Mouse (Mus musculus): ENCODE data around the gene Tfb2m. TPM values are rescaled to one million over a fixed set of nuclear protein-coding genes. Genes with fewer than 3 reads are reported as not detected.

The Tfb2m gene
- polyA plus RNA-seq, 1 experiment from 2014 or later = 26.7 TPM

- WGBS = 48% methylated on average over 7 of the region's 7 CpGs
- no peaks in the 10 kb centered on the region for H3K36me3 ChIP-seq (ENCODE audit: control insufficient read depth, insufficient read depth, low read length)
- no peaks in the 10 kb centered on the region for H3K27me3 ChIP-seq (replicated peaks; ENCODE audit: control insufficient read depth, insufficient read depth, low read length)
- H3K4me1 ChIP-seq (ENCODE audit: control insufficient read depth, insufficient read depth, low read length) = peaks cover 8% of the 10 kb centered on the region; the same call in 1 of the 2 replicates
- no peak overlapping the region for H3K9ac ChIP-seq (ENCODE audit: low read depth, low read length)
- H3K4me3 ChIP-seq (ENCODE audit: low read depth, low read length) = no peak overlapping the region
- DNase-seq (ENCODE audit: low spot score) = no peak
- no peak overlapping the region for H3K27ac ChIP-seq (replicated peaks; ENCODE audit: low read depth, low read length)
- H3K9me3 ChIP-seq (ENCODE audit: control insufficient read depth, low read length) = no peaks in the 10 kb centered on the region
- peak; percentile 60; the same call in 1 of the 2 replicates for ATAC-seq (ENCODE audit: low read depth)
- no peak overlapping the region for H3K4me2 ChIP-seq (ENCODE audit: low read depth, low read length)
These were observed 6.7 kb upstream of the Tfb2m start for GRCm38 (mm10) chr1:179552751-179553150.

GRCm38 (mm10) chr1:179551921-179552320, 5.9 kb upstream of the Tfb2m start:
- H3K4me2 ChIP-seq (ENCODE audit: low read depth, low read length) = no peak overlapping the region
- peaks cover 14% of the 10 kb centered on the region for H3K4me1 ChIP-seq (ENCODE audit: control insufficient read depth, insufficient read depth, low read length)
- H3K27me3 ChIP-seq (replicated peaks; ENCODE audit: control insufficient read depth, insufficient read depth, low read length) = no peaks in the 10 kb centered on the region
- H3K4me3 ChIP-seq (ENCODE audit: low read depth, low read length) = no peak overlapping the region
- no peaks in the 10 kb centered on the region for H3K36me3 ChIP-seq (ENCODE audit: control insufficient read depth, insufficient read depth, low read length)
- no peaks in the 10 kb centered on the region for H3K9me3 ChIP-seq (ENCODE audit: control insufficient read depth, low read length)
- ATAC-seq (ENCODE audit: low read depth) (no peak), DNase-seq (ENCODE audit: low spot score) (no peak)
- 81% methylated on average over 4 of the region's 4 CpGs for WGBS
- H3K9ac ChIP-seq (ENCODE audit: low read depth, low read length) = no peak overlapping the region
- H3K27ac ChIP-seq (replicated peaks; ENCODE audit: low read depth, low read length) = no peak overlapping the region

GRCm38 (mm10) chr1:179551336-179551735, 5.3 kb upstream of the Tfb2m start:
- Histone ChIP-seq H3K4me2 (ENCODE audit: low read depth, low read length) (no peak overlapping the region), H3K27me3 (replicated peaks; ENCODE audit: control insufficient read depth, insufficient read depth, low read length) (no peaks in the 10 kb centered on the region), H3K36me3 (ENCODE audit: control insufficient read depth, insufficient read depth, low read length) (no peaks in the 10 kb centered on the region), H3K9me3 (ENCODE audit: control insufficient read depth, low read length) (no peaks in the 10 kb centered on the region), H3K9ac (ENCODE audit: low read depth, low read length) (no peak overlapping the region), H3K27ac (replicated peaks; ENCODE audit: low read depth, low read length) (no peak overlapping the region), H3K4me3 (ENCODE audit: low read depth, low read length) (no peak overlapping the region), H3K4me1 (ENCODE audit: control insufficient read depth, insufficient read depth, low read length) (peaks cover 14% of the 10 kb centered on the region)
- ATAC-seq (ENCODE audit: low read depth) = no peak
- DNase-seq (ENCODE audit: low spot score) = no peak
- 79% methylated on average over 3 of the region's 3 CpGs for WGBS

- Histone ChIP-seq H3K9ac (ENCODE audit: low read depth, low read length) (no peak overlapping the region), H3K36me3 (ENCODE audit: control insufficient read depth, insufficient read depth, low read length) (no peaks in the 10 kb centered on the region), H3K27ac (replicated peaks; ENCODE audit: low read depth, low read length) (no peak overlapping the region), H3K4me3 (ENCODE audit: low read depth, low read length) (no peak overlapping the region), H3K9me3 (ENCODE audit: control insufficient read depth, low read length) (no peaks in the 10 kb centered on the region), H3K4me1 (ENCODE audit: control insufficient read depth, insufficient read depth, low read length) (peaks cover 19% of the 10 kb centered on the region), H3K4me2 (ENCODE audit: low read depth, low read length) (no peak overlapping the region), H3K27me3 (replicated peaks; ENCODE audit: control insufficient read depth, insufficient read depth, low read length) (no peaks in the 10 kb centered on the region)
- ATAC-seq (ENCODE audit: low read depth) (no peak), DNase-seq (ENCODE audit: low spot score) (no peak)
- 89% methylated on average over 5 of the region's 5 CpGs for WGBS
These were observed 3.1 kb upstream of the Tfb2m start for GRCm38 (mm10) chr1:179548996-179549752.

- DNase-seq (ENCODE audit: low spot score) (no peak), ATAC-seq (ENCODE audit: low read depth) (no peak)
- Histone ChIP-seq H3K4me3 (ENCODE audit: low read depth, low read length) (no peak overlapping the region), H3K27me3 (replicated peaks; ENCODE audit: control insufficient read depth, insufficient read depth, low read length) (no peaks in the 10 kb centered on the region), H3K9me3 (ENCODE audit: control insufficient read depth, low read length) (no peaks in the 10 kb centered on the region), H3K36me3 (ENCODE audit: control insufficient read depth, insufficient read depth, low read length) (0 out of 2 replicates have a peak, but pooled peaks cover 3% of the 10 kb centered on the region), H3K4me1 (ENCODE audit: control insufficient read depth, insufficient read depth, low read length) (peaks cover 19% of the 10 kb centered on the region), H3K27ac (replicated peaks; ENCODE audit: low read depth, low read length) (no peak overlapping the region), H3K9ac (ENCODE audit: low read depth, low read length) (peak overlapping the region; percentile 27; the same call in 1 of the 2 replicates), H3K4me2 (ENCODE audit: low read depth, low read length) (peak overlapping the region; percentile 83)
- WGBS = 61% methylated on average over 11 of the region's 11 CpGs
These were observed 2.2 kb upstream of the Tfb2m start for GRCm38 (mm10) chr1:179548220-179548619.

- Histone ChIP-seq H3K4me1 (ENCODE audit: control insufficient read depth, insufficient read depth, low read length) (peaks cover 19% of the 10 kb centered on the region), H3K9me3 (ENCODE audit: control insufficient read depth, low read length) (no peaks in the 10 kb centered on the region), H3K27ac (replicated peaks; ENCODE audit: low read depth, low read length) (peak overlapping the region; percentile 92), H3K36me3 (ENCODE audit: control insufficient read depth, insufficient read depth, low read length) (0 out of 2 replicates have a peak, but pooled peaks cover 4% of the 10 kb centered on the region), H3K4me2 (ENCODE audit: low read depth, low read length) (peak overlapping the region; percentile 83), H3K27me3 (replicated peaks; ENCODE audit: control insufficient read depth, insufficient read depth, low read length) (no peaks in the 10 kb centered on the region), H3K9ac (ENCODE audit: low read depth, low read length) (peak overlapping the region; percentile 82), H3K4me3 (ENCODE audit: low read depth, low read length) (peak overlapping the region; percentile 62)
- DNase-seq (ENCODE audit: low spot score) (peak; percentile 50), ATAC-seq (ENCODE audit: low read depth) (no peak)
- WGBS = 10% methylated on average over 5 of the region's 5 CpGs
These were observed 1.1 kb upstream of the Tfb2m start for GRCm38 (mm10) chr1:179547176-179547575.

GRCm38 (mm10) chr1:179546551-179546917, 467 bp upstream of the Tfb2m start:
- peak overlapping the region; percentile 62 for H3K4me3 ChIP-seq (ENCODE audit: low read depth, low read length)
- 0 out of 2 replicates have a peak, but pooled peaks cover 4% of the 10 kb centered on the region for H3K36me3 ChIP-seq (ENCODE audit: control insufficient read depth, insufficient read depth, low read length)
- H3K27ac ChIP-seq (replicated peaks; ENCODE audit: low read depth, low read length) = peak overlapping the region; percentile 92
- 1% methylated on average over 16 of the region's 44 CpGs for WGBS
- H3K4me1 ChIP-seq (ENCODE audit: control insufficient read depth, insufficient read depth, low read length) = peaks cover 19% of the 10 kb centered on the region
- H3K9me3 ChIP-seq (ENCODE audit: control insufficient read depth, low read length) = no peaks in the 10 kb centered on the region
- H3K27me3 ChIP-seq (replicated peaks; ENCODE audit: control insufficient read depth, insufficient read depth, low read length) = no peaks in the 10 kb centered on the region
- peak overlapping the region; percentile 83 for H3K4me2 ChIP-seq (ENCODE audit: low read depth, low read length)
- peak; percentile 87 for ATAC-seq (ENCODE audit: low read depth)
- peak overlapping the region; percentile 82 for H3K9ac ChIP-seq (ENCODE audit: low read depth, low read length)
- peak; percentile 80 for DNase-seq (ENCODE audit: low spot score)

GRCm38 (mm10) chr1:179541502-179541901, 4.6 kb downstream of the Tfb2m start:
- Histone ChIP-seq H3K9me3 (ENCODE audit: control insufficient read depth, low read length) (no peaks in the 10 kb centered on the region), H3K27ac (replicated peaks; ENCODE audit: low read depth, low read length) (no peak overlapping the region), H3K4me1 (ENCODE audit: control insufficient read depth, insufficient read depth, low read length) (peaks cover 5% of the 10 kb centered on the region), H3K27me3 (replicated peaks; ENCODE audit: control insufficient read depth, insufficient read depth, low read length) (no peaks in the 10 kb centered on the region), H3K36me3 (ENCODE audit: control insufficient read depth, insufficient read depth, low read length) (0 out of 2 replicates have a peak, but pooled peaks cover 15% of the 10 kb centered on the region), H3K4me2 (ENCODE audit: low read depth, low read length) (no peak overlapping the region), H3K9ac (ENCODE audit: low read depth, low read length) (no peak overlapping the region), H3K4me3 (ENCODE audit: low read depth, low read length) (no peak overlapping the region)
- no peak for DNase-seq (ENCODE audit: low spot score)
- 63% methylated on average over 3 of the region's 3 CpGs for WGBS
- no peak for ATAC-seq (ENCODE audit: low read depth)

- Histone ChIP-seq H3K4me1 (ENCODE audit: control insufficient read depth, insufficient read depth, low read length) (no peaks in the 10 kb centered on the region), H3K9ac (ENCODE audit: low read depth, low read length) (no peak overlapping the region), H3K4me2 (ENCODE audit: low read depth, low read length) (no peak overlapping the region), H3K27me3 (replicated peaks; ENCODE audit: control insufficient read depth, insufficient read depth, low read length) (no peaks in the 10 kb centered on the region), H3K9me3 (ENCODE audit: control insufficient read depth, low read length) (no peaks in the 10 kb centered on the region), H3K36me3 (ENCODE audit: control insufficient read depth, insufficient read depth, low read length) (peaks cover 20% of the 10 kb centered on the region), H3K27ac (replicated peaks; ENCODE audit: low read depth, low read length) (no peak overlapping the region), H3K4me3 (ENCODE audit: low read depth, low read length) (no peak overlapping the region)
- WGBS = 87% methylated on average over 3 of the region's 3 CpGs
- ATAC-seq (ENCODE audit: low read depth) (no peak), DNase-seq (ENCODE audit: low spot score) (no peak)
These were observed 6.2 kb downstream of the Tfb2m start for GRCm38 (mm10) chr1:179539887-179540286.

All from embryonic facial prominence, embryonic 14.5 days (tissue).